Mouse (Mus musculus) liver, embryonic 11.5 days (tissue): ENCODE data around the gene Nup107. TPM values are rescaled to one million over a fixed set of nuclear protein-coding genes. Genes with fewer than 3 reads are reported as not detected.

Experiments used
- ATAC-seq: fragments of 200-750 bp; cut with Nextera tagmentation; replicated peaks from 2 replicates; pipeline ENCODE4 v1.8.0; 2017; ENCODE audit warnings: moderate number of reproducible peaks, mild to moderate bottlenecking, moderate TSS enrichment, moderate library complexity; ENCODE audit not compliant: low FRiP score
- DNase-seq: peaks from one replicate; pipeline ENCODE4 v3.0.0-alpha.2; 2017; ENCODE audit warnings: low spot score
- H3K27ac ChIP-seq: fragments of 300-500 bp; sonication (generic); 2 replicates; pipeline ENCODE4 v1.5.1; 2014; ENCODE audit warnings: mild to moderate bottlenecking, low read depth, low read length, control low read depth
- H3K27me3 ChIP-seq: fragments of 300-500 bp; sonication (generic); replicated peaks from 2 replicates; pipeline ENCODE4 v1.6.1; 2014; ENCODE audit warnings: low read length, mixed read lengths; ENCODE audit not compliant: control insufficient read depth, insufficient read depth
- H3K36me3 ChIP-seq: fragments of 300-500 bp; sonication (generic); 2 replicates; pipeline ENCODE4 v1.6.1; 2014; ENCODE audit warnings: mild to moderate bottlenecking, low read length, moderate library complexity, mixed read lengths; ENCODE audit not compliant: control insufficient read depth, insufficient read depth
- H3K4me1 ChIP-seq: fragments of 300-500 bp; sonication (generic); replicated peaks from 2 replicates; pipeline ENCODE4 v1.6.1; 2014; ENCODE audit warnings: low read length, mixed read lengths; ENCODE audit not compliant: control insufficient read depth, insufficient read depth
- H3K4me2 ChIP-seq: fragments of 300-500 bp; sonication (generic); 2 replicates; pipeline ENCODE4 v1.6.1; 2014; ENCODE audit warnings: mild to moderate bottlenecking, control low read depth, moderate library complexity
- H3K4me3 ChIP-seq: fragments of 300-500 bp; sonication (generic); 2 replicates; pipeline ENCODE4 v1.5.1; 2014; ENCODE audit warnings: low read depth, low read length, control low read depth
- H3K9ac ChIP-seq: fragments of 300-500 bp; sonication (generic); 2 replicates; pipeline ENCODE4 v1.6.1; 2014; ENCODE audit warnings: low read depth, low read length, control low read depth
- H3K9me3 ChIP-seq: fragments of 300-500 bp; sonication (generic); 2 replicates; pipeline ENCODE4 v1.6.1; 2016; ENCODE audit warnings: low read length, inconsistent platforms, mixed read lengths; ENCODE audit not compliant: control insufficient read depth
- WGBS: fragments of 180-500 bp; shearing (Covaris S2); extraction: QIAGEN DNeasy Blood & Tissue Kit; methylation state at CpG from one replicate; pipeline ENCODE4 v1.1.7; 2014; 5-methylcytosine and 5-hydroxymethylcytosine counted together
- polyA plus RNA-seq: library from polyadenylated mRNA; unstranded; fragments of >200 nt; fragmentation: Nextera tagmentation; extraction: Ambion mirVana; gene quantifications from 2 replicates; pipeline ENCODE4 v1.2.1, GENCODE M21; 2014

Nup107 gene
- polyA plus RNA-seq, 1 experiment from 2014 or later = 102 TPM

DNA sequence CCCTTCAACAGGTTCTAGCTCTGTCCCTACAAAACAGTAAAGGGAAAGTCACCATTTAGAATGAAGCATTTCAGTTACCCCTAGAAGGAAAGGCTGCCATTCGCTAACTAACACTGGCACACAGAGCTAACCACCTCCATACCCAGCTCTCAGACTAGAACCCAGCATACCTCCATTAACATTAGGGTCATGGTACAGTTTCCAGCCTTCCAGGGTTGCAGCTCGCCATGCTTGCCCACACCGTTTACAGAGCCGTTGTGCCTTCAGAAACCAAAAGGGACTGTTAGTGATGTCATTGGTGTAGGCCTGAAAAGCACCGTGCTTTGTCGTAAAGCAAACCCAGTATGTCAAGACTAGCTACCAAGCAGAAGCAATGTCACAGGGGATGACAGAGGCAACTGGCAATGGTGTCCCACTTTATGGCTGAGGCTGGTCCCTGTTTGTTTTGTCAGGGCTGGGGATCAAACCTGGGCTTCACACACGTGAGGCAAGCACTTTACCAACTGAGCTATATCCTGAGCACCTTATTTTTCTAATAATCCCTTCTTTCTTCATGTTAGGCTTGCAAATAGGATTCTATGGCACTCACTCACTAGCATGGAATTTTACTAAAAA, 19.3 kb downstream of the Nup107 start:
- Histone ChIP-seq H3K36me3 (peaks cover 57% of the 10 kb centered on the region), H3K27me3 (no peaks in the 10 kb centered on the region), H3K27ac (no peak overlapping the region), H3K4me2 (no peak overlapping the region), H3K9ac (no peak overlapping the region), H3K9me3 (no peaks in the 10 kb centered on the region), H3K4me3 (no peak overlapping the region), H3K4me1 (no peaks in the 10 kb centered on the region)
- DNase-seq = no peak
- ATAC-seq = no peak
- WGBS = 93% methylated on average over 7 of the region's 7 CpGs

DNA sequence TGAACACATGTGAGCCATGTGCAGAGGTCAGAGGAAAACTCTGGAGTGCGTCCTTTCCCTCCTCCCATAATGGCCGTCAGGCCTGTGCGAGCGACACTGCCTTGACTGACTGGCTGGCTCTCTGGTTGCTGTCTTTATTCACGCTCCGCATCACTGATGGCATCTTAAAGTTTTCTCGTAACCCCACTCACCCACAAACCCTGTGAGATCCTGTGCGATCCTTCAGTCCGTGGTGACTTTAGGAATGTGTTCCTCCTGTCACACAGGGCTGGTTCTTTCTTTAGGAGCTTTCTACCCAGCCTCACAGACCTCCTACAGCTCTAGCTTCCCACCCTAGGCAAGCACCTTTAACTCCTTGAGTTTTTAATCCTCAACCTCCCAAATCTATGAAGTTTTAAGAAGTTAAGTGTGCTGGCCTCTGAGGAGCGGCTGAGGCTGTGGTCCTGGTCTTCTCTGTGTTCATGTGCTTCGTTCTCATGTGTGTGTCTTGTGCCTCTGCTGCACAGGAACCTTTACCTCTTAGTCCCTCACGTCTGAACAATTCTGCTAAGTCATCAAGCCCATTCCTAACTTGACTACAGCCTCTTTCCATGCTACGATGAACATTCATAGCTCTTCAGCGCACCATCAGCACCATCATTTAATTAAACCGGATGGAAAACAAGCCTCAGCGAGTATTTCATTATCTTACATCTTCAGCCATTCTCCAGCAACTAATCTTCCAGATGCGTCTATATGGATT, 20.0 kb downstream of the Nup107 start:
- Histone ChIP-seq H3K27me3 (no peaks in the 10 kb centered on the region), H3K9me3 (no peaks in the 10 kb centered on the region), H3K9ac (no peak overlapping the region), H3K4me3 (no peak overlapping the region), H3K4me2 (no peak overlapping the region), H3K27ac (no peak overlapping the region), H3K4me1 (no peaks in the 10 kb centered on the region), H3K36me3 (peaks cover 60% of the 10 kb centered on the region)
- ATAC-seq (no peak), DNase-seq (no peak)
- WGBS = 93% methylated on average over 17 of the region's 17 CpGs

- H3K4me1 ChIP-seq = no peaks in the 10 kb centered on the region
Measured at GRCm38 (mm10) chr10:117771131-117771510, 21.4 kb downstream of the Nup107 start.

DNA sequence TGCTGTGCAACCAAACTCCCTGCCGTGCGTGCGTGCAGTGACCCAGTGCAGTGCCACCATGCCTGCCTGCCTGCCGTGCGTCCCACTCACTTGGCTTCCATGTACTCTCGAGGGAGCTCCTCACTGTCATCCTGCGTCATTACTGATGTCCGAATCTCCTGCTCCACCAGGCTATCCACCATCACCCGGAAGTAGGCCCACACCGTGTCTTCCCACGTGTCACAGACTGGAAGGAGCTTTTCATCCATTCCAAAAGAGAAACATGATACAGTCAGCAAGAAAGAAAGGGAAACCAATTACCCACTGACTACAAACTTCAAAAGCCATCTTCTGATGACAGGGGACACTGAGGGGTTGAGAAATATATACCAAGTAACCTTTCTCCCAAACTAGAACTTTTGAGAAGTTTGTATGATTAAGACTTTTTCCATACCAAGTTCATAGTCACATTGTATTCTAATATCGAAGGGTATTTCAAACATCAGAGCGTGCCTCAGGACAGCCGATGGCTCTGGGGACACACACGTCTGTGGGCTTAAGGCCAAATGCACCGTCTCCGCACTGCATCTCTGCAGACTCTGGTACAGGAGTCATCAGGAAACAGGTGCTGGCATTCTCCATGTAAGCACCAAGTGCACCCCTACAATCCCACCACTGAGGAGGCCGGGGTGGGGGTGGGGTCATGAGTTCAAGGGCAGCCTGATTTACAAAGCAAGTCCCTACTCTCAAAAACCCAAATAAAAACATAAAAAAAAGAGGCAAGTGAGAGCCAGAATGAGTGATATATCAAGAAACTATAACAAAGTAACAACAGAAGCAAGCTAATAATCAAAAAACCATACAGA, 22.0 kb downstream of the Nup107 start:
- H3K4me2 ChIP-seq = no peak overlapping the region
- peaks cover 55% of the 10 kb centered on the region for H3K36me3 ChIP-seq
- H3K27me3 ChIP-seq = no peaks in the 10 kb centered on the region
- no peak for ATAC-seq
- no peak overlapping the region for H3K27ac ChIP-seq
- H3K9me3 ChIP-seq = no peaks in the 10 kb centered on the region
- no peak for DNase-seq
- WGBS = 93% methylated on average over 18 of the region's 18 CpGs
- H3K9ac ChIP-seq = no peak overlapping the region
- H3K4me3 ChIP-seq = no peak overlapping the region
- no peaks in the 10 kb centered on the region for H3K4me1 ChIP-seq

More at GRCm38 (mm10) chr10:117771131-117771510, 21.4 kb downstream of the Nup107 start:
- 95% methylated on average over 10 of the region's 10 CpGs for WGBS
- no peak for ATAC-seq
- no peak overlapping the region for H3K9ac ChIP-seq
- no peaks in the 10 kb centered on the region for H3K9me3 ChIP-seq
- no peaks in the 10 kb centered on the region for H3K27me3 ChIP-seq
- no peak for DNase-seq
- H3K4me2 ChIP-seq = no peak overlapping the region
- H3K36me3 ChIP-seq = peaks cover 54% of the 10 kb centered on the region
- H3K27ac ChIP-seq = no peak overlapping the region
- no peak overlapping the region for H3K4me3 ChIP-seq

- no peak overlapping the region for H3K4me3 ChIP-seq
- no peaks in the 10 kb centered on the region for H3K27me3 ChIP-seq
- H3K9ac ChIP-seq = no peak overlapping the region
- H3K4me1 ChIP-seq = no peaks in the 10 kb centered on the region
- no peak overlapping the region for H3K4me2 ChIP-seq
- 93% methylated on average over 9 of the region's 9 CpGs for WGBS
- H3K27ac ChIP-seq = no peak overlapping the region
- no peaks in the 10 kb centered on the region for H3K9me3 ChIP-seq
- DNase-seq (no peak), ATAC-seq (no peak)
- H3K36me3 ChIP-seq = peaks cover 50% of the 10 kb centered on the region
Measured at GRCm38 (mm10) chr10:117769541-117770285, 22.8 kb downstream of the Nup107 start.

DNA sequence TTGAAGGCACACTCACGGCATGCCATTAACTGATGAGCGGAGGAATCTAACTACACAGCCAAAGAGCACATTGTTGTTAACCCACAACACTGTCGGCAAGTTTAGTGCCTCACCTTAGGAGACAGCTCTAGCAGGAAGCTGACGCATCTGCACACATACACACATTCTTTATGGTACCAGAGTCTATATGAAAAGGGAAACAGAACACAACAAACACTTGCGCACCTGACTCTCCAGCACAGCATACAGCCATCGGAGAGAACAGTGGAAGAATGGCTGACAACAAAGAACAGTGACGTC, 24.4 kb downstream of the Nup107 start:
- peaks cover 44% of the 10 kb centered on the region for H3K36me3 ChIP-seq
- no peak overlapping the region for H3K9ac ChIP-seq
- no peak overlapping the region for H3K4me3 ChIP-seq
- DNase-seq (no peak), ATAC-seq (no peak)
- no peaks in the 10 kb centered on the region for H3K9me3 ChIP-seq
- H3K4me1 ChIP-seq = no peaks in the 10 kb centered on the region
- no peak overlapping the region for H3K4me2 ChIP-seq
- WGBS = 90% methylated on average over 7 of the region's 7 CpGs
- H3K27me3 ChIP-seq = no peaks in the 10 kb centered on the region
- no peak overlapping the region for H3K27ac ChIP-seq

DNA sequence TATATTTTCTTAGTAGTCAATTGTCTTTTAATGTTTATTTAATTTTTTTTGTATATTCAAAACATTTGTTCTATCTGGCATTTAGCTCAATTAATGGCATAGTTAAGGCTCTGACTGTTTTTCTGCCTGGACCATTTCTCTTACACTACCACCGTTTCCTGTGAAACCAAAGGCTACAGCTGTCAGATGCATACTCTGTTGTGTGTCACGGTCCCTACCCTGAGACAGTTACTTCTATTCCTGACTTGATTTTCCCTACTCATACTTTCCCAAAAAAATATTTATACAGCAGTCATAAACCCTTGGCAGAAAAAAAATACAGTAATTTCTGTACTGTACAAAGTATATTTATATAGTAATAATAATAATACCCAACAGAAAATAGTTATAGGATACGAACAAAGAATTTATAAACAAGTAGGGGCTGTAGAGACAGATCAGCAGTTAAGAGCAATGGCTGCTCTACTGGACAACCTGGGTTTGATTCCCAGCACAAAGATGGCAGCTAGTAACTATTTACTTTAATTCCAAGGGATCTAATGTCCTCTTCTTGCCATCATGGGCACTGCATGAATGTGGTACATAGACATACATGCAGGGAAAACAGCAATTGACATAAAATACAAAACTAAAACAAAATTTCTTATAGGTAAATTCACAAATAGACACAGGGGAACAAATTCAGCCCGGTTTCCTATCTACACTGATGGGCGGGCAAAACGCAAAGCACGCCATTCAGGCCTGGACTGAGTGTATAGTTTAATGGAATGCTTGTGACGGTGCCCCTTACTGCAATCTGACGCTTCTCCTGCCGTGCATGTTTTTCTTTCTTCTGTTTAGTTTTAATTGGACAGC, 25.0 kb downstream of the Nup107 start:
- DNase-seq (no peak), ATAC-seq (no peak)
- H3K4me1 ChIP-seq = no peaks in the 10 kb centered on the region
- H3K27me3 ChIP-seq = no peaks in the 10 kb centered on the region
- no peak overlapping the region for H3K4me2 ChIP-seq
- H3K4me3 ChIP-seq = no peak overlapping the region
- H3K9ac ChIP-seq = no peak overlapping the region
- H3K9me3 ChIP-seq = no peaks in the 10 kb centered on the region
- peaks cover 40% of the 10 kb centered on the region for H3K36me3 ChIP-seq
- WGBS = 89% methylated on average over 10 of the region's 10 CpGs
- no peak overlapping the region for H3K27ac ChIP-seq

- ATAC-seq (no peak), DNase-seq (no peak)
- WGBS = 95% methylated on average over 5 of the region's 5 CpGs
- H3K36me3 ChIP-seq = peaks cover 41% of the 10 kb centered on the region
- no peaks in the 10 kb centered on the region for H3K9me3 ChIP-seq
- H3K4me2 ChIP-seq = no peak overlapping the region
- no peak overlapping the region for H3K27ac ChIP-seq
- no peaks in the 10 kb centered on the region for H3K27me3 ChIP-seq
- no peak overlapping the region for H3K4me3 ChIP-seq
- no peaks in the 10 kb centered on the region for H3K4me1 ChIP-seq
- no peak overlapping the region for H3K9ac ChIP-seq
Measured at GRCm38 (mm10) chr10:117766896-117767160, 25.7 kb downstream of the Nup107 start.
